Mouse (Mus musculus) spleen, embryonic (tissue): ENCODE measurements at regions not wholly inside any gene's neighbourhood (a gene's known extent, or its start where the extent isn't known, plus 50 kb on each side); places are given as distances from the start of the nearest gene placed in this dataset.

Experiments used
- CTCF ChIA-PET: fragments of 350-600 bp; sonication (Branson Sonifier 250); formaldehyde crosslinking; loops from one replicate; lab custom pipeline; 2022; lab: Charles Lee

DNA sequence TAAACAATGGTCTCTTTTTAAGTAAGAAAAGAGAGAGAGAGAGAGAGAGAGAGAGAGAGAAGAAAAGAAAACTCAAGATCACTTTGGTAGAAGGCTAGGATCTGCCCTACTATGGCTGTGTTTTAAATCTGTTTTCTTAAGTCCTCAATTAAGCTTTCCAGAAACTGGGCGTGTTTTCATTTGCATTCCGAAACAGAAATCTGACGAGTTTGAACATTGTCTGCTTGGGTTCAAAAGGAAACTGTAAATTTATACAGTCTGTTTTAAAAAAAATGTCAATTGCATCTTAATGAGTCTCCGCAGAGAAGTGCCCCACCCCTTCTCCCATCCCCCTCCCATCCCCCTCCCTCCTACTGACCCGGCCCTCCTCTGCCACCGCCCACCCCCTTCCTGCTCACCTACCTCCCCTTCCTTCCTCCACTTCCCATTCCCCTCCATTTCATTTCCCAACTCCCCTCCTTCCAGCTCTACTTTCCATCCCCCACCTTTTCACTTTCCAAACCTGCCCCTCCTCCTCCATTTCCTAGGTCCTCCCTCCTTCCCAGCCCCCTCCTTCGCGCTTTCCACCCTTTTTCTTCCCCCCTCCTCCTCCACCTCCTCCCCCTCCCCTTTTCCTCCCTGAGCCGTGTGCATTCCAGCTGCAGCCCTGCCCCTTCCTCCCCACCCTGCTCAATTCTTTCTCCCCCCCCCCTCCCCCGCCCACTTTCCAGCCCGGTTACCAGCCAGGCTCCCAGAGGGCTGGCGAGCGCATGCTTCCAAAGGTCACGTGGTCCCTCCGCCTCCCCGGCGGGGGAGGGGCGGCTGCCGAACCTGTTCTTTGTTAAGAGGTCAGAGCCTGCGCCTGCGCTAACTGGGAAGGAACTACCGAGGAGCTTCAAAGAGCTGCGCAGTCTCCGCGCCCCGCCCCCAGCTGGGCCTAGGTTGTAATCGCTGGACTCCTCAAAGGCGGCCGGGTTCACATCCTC is 77.7 kb upstream of the Tbl1x start:
- CTCF ChIA-PET: interaction anchor here (0.6 kb wide), 1 partner anchor 124 kb away, joined by 6 read pairs; no protein-coding TSS in a partner anchor

DNA sequence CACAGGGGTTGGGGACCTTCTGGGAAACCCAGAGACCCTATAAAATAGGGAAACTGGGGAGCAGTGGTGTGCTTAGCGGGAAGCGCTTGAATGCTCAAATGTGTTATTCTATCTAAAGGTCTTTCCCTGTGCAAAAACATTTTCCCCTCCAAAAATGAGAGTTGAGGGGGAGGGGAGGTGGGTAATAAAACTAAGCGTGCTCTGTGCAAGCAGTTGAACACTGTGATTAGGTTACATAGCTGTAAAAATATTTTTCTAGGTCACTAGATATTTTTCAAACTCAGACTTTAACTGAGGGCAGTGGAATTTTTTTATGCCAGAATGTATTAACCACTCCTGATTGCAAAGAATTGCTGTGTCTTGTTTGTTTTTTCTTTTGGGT is 77.0 kb upstream of the Tbl1x start:
- CTCF ChIA-PET: no interaction called here

DNA sequence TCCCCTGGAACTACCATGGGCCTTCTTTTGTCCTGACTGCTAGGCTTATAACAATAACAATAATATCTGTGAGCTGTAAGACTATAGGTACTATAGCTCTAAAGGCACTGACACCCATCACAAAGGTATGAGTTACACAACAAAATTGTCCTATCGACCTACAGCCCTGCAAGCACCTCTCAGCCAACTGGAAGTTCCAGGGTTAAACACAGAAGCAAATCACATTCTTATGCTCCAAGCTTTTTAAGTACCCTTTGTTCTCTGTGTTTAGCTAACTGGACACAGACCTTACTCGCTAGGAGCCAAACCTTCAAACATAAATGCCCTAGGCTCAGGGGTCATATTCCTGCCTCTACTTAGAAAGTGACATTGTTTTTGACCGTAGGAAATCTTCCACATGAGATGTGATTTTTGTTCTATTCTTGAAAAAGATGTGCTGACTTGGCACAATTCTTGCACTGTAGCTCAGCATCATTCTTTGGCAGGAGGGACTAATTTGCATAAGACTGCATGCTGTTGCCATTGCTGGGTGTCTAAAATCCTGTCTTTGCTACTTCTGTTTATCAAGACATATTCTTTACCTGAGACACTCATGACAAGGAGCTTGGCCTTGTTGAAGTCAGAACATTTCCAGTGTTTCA is 66.8 kb upstream of the Tbl1x start:
- CTCF ChIA-PET: no interaction called here

DNA sequence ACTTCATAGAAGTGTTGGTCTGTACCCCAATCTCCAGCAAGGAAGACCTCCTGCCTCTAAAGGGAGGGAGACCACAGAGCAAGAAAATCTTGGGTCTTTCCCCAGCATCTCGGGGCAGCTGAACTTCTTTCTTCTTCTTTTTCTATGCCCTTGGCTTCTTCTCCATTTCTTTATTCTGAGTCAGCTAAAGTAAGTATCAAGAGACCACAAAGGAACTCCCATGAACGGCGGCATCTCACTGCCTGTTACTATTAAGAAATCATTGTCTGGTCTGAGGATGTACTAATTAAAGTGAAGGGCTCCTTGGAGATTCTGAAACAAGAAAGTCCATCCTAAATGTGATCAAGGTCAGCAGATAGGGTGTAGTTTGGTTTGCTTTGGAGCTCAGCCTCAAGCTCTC is 64.1 kb upstream of the Tbl1x start:
- CTCF ChIA-PET: no interaction called here

DNA sequence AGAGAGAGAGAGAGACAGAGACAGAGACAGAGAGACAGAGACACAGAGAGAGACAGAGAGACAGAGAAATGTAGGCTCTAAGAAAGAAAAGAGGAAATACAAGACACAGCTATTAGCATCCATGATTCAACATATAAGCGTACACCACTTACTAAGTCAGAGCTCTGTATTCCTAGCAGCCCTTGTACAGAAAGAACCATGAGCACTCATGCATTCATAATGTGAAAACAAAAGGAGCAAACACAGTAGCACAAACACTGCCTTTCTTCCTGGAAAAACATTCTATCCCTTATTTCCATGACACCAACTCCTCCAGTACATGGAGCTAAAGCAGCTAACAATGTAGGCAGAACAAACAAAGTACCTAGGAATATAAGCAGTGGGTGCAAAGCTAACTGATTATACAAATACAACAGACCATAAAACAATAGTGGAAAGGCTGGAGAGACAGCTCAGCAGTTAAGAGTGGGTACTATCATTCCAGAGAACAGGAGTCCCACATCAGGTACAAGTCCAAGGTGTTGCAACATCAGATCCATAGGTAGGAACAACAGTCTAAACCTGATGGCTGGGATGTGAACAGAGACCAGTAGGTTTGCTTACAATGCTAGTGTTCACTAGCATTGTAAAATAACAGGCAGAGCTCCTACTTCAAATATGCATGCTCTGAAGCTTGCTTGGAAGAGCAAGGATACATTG is 58.7 kb upstream of the Tbl1x start:
- CTCF ChIA-PET: no interaction called here
